Mouse (Mus musculus) spleen, postnatal 36 days (tissue): Measurements from ENCODE around the gene Nfkbil1.

Source experiments
- DNase-seq, 2 experiments: peaks; one replicate each; pipeline ENCODE4 v3.0.0; 2022; ENCODE audit warnings: low spot score in 2 of 2, mixed read lengths in 1 of 2

The Nfkbil1 gene

DNA sequence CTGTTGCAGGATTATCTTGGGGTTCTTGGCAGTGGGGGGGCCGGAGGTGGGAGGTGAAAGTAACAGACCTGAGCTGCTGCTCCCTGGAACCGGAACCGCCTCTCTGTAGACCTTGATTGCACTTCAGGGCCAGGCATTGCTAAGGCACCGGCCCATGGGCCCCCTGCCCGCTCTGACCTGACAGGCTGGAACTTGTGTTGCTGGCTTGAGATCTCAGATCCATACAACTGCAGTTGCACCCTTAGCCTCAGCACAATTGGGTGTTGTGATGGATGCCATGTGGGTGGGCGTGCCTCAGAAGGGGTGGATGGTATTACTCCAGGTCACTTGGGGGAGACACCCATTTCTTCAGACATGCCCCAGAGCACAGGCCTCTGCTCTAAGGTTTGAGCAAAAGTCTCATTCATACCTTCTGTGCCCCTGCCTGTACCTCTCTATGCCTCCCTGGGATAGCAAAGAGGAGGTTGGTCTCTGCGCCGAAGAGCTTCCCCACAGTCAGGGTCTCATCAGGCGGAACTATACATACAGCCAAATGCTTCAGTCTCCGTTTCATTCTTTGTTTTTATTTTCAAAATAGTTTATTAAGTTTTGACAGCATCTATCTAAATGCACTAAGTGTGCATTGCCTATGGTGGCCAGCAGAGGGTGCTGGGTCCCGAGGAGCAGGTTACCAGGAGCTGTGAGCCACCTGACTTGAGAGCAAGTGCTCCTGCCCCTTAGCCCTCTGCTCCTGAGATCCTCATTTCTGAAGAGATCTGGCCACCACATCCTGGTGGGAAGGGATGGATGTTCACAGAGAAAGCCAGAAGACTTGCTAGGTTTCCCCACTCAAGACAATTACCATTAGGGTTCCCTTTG, 18.9 kb upstream of the Nfkbil1 start:
- peak; percentile 63 to 76 for DNase-seq

DNA sequence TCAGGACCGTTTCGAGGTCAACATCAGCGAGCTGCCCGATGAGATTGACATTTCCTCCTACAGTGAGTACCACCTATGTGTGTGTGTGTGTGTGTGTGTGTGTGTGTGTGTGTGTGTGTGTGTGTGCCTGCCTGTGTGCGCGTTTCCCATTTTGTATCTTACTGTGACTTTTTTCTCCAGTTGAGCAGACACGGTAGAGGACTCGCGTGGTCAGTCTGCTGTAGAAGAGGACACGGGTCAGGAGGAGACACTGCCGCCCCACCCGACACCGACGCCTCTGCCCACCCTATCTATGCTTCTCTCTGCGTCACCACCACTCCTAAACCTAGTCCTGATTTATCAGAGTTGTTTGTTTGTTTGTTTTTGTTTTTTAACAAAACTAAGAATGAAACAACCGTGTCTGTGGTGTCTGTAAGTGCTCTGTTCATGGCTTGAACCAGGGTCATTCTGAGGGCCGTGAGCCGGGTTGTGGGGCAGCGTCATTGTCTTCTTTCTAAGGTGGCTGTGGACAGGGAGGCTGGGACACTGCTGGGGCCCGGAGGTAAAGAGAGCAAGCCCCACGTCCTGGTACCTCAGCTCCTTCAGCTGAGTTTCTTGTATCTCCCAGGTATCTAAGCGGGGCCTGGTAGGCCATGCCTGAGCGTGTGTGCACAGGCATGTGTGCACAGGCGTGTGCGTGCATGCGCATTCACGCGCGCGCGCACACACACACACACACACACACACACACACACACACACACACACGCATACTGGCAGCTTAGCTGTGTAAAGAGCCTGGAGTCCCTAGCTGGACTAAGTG, 17.9 kb upstream of the Nfkbil1 start:
- no peak for DNase-seq

DNA sequence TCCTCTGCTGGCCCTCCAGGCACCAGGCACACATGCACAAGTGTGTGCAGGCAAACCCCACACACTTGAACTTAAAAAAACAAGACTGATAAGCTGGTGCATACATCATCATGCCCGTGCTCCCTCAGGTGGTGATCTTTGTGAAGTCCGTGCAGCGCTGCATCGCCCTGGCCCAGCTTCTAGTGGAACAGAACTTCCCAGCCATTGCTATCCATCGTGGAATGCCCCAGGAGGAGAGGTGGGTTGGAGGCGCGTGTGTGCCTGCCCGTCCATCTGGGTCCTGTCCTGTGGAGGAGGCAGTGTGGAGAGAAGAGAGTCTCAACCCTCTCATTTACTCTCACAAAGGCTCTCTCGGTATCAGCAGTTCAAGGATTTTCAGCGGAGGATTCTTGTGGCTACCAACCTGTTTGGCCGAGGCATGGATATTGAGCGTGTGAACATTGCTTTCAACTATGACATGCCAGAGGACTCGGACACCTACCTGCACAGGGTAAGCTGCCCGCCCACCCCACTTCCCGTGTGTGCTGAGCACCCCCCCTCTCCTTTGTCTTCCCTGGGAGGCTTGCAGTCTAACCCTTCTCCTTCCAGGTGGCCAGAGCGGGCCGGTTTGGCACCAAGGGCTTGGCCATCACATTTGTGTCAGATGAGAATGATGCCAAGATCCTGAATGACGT, 17.2 kb upstream of the Nfkbil1 start:
- DNase-seq: no peak

DNA sequence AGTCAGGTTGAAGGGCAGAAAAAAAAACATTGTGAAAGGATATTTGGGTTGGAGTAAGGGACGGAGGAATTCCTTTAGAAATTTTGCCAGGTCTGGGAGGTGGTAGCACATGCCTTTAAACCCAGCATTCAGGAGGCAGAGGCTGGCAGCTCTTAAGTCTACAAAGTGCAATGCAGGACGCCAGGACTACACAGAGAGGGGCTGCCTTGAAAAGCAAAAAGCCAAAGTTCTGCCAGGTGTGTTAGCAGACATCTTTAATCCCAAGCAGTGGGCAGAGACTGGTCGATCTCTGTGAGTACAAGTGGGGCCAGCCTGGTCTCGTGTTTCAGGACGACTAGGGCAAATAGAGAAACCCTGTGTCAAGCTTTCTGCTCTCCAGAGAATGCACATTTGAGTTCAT, 16.4 kb upstream of the Nfkbil1 start:
- DNase-seq: no peak

DNA sequence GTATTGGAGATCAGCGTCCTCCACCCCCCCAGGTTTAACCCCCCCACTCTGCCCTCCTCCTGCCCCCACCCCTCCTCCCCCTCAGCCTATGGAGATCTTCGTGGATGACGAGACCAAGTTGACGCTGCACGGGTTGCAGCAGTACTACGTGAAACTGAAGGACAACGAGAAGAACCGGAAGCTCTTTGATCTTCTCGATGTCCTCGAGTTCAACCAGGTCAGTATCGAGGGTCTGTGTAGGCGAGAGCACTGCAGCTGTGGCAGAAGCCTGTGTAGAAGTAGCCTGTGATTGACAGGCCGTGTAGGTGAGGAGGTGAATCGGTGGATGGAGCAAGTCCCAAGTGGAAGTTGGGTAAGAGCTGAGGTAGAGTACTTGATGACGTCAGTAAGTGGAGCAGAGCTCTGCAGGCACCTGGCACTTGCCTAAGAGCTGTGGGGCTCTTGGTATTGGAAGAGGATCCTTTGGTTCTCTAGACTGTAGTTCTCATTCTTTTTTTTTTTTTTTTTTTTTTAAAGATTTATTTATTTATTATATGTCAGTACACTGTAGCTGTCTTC, 15.6 kb upstream of the Nfkbil1 start:
- no peak for DNase-seq

DNA sequence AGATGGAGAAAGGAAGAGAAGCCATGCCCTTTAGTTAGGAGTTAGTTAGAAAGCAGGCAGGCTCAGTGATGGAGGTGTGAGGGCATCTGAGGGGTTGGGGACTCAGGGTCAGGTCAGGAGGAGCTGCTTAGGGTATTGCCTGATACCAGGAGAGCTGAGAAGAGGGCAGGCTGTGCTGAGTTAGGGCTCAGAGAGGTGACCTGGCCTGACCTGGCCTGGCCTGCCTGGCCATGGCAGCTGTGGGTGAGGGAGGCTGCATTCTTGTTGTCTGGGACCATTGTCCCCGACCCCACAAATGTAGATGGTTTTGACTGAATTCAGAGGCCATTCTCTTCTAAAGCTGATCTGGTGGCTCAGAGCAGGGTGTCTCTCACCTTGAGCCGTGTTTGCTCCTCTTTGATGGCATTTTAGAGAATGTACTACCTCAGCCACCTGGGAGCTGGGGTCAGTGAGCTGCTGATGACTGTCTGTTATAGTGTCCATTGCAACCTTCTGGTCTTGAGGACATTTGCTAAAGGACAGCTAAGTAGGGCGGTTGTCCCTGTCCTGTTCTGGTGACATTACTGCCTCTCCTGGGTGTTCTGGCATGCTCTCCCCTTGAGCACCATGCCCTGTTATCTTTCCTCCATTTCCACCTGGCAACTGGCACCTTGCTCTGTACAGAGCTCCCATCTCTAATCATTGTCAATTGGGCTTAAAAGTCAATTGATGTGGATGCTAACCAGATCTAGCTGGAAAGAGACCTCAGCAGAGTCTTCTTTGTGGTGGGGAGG, 14.9 kb upstream of the Nfkbil1 start:
- no peak for DNase-seq

DNA sequence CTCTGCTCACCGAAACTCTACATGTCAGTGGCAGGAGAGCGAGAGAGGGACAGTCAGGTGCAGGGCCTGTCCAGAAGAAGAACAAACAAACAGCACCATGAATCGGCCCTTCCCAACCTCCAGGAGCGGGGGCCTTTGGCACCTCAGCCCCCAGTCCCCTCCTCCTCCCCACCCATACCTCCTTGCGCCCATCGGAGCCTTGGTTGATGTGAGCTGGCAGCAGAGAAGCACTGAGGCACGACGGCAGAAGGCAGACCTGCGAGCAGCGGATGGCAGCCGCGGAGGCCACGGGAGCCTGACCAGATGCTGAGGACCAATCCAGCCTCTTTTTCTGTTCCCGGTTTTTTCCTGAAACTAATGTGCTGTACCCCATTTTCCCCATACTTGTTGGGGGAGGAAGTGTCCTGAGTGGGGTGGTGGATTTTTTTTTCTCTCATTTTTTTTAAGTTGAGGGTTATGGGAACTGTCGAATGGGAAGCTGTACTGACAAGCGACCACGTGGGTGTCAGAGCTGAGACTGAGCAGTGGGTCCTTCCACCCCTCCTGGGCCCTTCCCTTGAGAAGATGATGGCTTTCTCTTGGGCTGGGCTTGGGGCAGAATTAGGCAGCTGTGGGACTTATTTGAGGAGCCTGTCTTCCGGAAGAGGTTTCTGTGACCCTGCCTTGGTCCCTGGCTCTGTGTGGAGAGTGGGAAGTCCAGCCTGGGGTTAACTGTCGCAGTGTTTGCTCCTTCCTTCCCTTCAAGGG, 14.0 kb upstream of the Nfkbil1 start:
- no peak for DNase-seq

DNA sequence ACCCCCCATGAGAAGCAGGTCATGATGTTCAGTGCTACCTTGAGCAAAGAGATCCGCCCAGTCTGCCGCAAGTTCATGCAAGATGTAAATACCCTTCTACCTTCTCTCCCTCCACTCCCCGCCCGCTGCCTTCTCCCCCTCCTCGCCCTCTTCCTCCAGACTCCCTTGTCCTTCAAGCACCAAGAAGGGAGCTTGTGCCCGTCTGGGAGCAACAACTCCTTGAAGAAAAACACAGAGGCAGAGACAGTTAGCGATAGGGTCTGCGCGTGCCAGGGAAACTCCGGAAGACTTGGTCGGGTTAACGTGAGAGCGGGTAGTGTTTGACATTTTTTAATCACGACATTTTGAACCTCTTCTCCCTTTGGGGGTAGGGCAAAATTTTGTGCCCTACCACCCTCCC, 13.4 kb upstream of the Nfkbil1 start:
- no peak for DNase-seq

DNA sequence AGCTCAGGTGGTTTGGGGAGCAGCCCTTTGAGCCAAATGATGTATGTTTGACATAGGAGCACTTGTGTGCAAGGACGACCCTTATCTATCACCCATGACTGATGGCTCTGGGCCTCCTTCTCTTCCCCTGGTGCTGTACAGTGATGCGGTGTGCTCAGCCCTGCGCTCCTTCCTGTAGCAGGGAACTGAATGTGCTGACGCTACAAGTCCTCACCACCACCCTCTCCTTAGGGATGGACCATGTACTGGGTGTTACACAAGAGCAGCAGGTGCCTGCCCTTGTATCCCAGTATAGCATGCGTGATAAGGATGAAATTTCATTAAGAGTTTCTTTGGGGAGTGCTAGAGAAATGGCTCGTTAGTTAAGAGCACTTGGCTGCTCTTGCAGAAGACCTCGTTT, 11.6 kb upstream of the Nfkbil1 start:
- DNase-seq: no peak

DNA sequence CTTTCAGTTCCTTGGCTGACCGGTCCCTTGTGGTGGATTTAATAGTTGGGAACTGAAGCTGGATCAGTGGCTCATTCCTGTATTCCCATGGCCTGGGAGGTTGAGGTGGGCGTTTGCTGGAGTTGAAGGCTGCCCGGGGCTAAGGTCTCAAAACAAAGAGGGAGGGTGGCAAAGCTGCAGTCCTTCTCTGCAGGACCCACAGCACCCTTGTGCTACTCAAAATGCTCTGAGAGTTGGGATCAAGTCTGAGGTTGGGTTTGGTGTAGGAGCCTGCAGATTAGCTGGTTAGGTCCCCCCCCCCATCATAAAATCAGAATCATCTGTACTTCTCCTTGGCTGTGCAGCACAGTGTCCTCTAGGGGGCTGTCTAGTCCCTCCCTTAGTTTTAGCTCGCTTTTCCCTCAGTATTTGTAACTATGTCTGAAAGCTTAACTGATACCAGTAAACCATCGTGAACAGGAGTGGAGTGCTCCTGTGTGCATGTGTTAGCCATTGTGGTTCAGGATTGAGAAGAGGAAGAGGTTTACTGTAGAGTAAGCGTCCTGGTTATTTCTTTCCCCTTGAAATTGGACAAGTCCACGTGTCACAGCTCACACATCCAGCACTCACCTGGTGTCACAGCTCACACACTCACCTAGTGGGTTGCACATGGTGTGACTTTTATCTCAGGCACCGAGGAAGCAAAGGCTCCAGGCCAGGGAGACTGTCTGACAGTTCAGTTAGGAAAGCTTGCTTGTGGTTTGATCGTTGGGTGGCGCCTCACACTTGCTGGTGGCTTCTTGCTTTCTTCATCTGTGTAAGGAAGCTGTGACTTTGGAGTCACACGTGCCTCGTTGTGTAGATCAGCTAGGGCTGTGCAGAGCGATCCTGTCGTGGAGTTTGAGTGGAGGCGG, 10.4 kb upstream of the Nfkbil1 start:
- DNase-seq: no peak

DNA sequence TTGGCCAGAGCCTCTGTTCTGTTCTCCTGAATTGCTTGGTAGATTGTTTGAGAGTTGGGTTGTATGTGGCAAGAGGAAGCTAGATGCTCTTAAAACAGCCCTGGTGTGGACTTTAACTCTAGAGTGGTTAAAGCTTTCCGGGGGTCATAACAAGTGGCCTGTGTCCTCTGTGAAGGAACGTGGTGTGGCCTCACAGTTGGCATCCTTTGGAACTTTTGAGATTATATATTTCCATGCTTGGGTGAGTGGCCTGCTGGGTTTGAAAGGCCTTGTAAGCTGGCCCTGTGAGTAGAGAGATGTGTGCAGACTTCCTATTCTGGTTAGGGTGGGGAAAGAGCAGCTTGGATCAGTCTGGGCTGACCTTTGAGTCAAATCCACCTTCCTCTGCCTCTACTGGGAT, 9.4 kb upstream of the Nfkbil1 start:
- no peak for DNase-seq

DNA sequence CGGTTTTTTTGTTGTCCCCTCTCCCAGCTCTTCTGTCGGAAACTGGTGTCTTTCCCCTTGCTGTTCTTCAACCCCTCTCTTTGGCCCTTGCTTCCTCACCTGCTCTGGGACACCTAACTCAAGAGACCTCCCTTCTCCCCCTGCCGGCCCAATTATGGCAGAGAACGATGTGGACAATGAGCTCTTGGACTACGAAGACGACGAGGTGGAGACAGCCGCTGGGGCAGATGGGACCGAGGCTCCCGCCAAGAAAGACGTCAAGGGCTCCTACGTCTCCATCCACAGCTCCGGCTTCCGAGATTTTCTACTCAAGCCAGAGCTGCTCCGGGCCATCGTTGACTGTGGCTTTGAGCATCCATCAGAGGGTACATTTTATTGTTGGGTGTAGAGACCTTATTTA, 7.5 kb upstream of the Nfkbil1 start:
- DNase-seq: no peak

DNA sequence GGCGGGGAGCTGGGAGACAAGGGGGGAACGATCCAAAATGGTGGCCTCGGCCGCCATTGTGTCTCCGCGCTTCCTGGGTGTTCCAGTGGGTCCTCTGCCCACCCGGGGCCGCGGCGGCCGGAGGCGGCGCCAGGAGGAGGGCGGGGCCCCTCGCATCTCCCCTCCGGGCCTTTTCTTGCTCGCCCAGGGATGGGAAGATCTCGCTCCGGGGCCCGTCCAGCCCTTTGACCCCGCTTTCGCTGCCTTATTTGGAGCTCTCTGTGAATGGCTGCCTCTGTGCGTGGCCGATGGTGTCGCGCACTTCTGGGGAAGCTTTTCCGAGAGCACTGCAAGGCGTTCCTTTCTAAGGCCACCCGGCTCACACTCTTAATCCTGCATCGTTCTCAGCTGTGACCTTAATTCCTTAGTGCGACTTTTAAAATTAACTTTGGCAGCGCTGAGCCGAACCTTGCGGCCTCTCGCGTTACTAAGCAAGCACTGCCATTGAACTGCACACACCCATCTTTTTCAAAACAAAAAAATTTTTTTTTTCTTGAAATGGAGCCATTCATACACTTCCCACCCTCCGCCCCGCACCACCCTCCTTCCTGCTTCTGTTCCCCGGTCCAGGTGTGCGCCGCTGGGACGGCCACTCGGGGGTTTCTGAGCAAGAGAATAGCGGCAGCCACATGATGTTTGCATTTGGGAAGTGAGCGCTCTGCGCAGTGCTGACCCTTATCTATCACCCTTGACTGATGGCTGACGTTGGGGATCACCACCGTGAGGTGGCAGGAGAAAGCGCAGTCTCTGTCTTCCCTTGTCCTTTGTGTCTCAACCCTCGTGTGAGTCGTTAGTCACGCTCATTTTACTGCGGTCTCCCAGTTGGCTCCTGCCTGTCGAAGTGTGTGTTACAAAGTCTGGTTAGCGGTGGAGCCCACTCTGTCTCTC, 6.7 kb upstream of the Nfkbil1 start:
- DNase-seq: peak; percentile 60 to 70

DNA sequence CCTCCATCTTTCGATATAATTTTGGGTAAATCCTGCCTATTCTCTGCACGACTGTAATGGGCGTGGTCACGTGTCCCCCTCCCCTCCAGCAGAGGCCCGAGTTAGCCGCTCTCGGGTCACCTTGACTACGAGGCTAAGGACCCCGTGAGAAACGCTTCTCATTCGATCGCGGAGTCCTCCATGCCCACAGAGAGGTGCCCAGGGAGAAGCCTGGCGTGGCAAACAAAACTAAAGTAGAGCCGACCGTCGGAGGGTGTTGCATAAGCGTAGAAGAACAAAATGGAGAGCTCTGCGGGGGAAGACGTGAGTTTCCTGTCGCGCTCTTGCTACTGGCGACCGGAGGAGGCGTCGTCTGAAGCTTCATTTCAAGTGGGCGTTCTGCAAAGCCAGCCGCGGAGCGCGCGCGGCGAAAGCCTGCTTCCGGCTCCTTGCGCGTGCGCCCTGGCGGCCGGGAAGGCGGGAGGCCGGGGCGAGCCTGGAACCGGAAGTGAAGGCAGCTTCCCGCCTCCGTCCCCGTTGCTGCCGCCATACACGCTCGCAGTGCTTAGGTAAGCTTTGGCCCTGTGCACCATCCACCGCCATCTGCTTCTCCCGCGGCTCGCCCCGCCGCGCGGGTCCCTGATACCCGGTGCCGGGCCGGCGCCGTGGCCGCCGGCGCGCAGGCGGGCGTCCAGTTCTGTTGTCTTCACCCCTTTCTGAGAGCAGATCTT, 5.9 kb upstream of the Nfkbil1 start, which contains the start of gene Ddx39b:
Ddx39b (plus strand) TSS at position 442 of the 710 bp plus-strand sequence.
- DNase-seq: peak; percentile 96

DNA sequence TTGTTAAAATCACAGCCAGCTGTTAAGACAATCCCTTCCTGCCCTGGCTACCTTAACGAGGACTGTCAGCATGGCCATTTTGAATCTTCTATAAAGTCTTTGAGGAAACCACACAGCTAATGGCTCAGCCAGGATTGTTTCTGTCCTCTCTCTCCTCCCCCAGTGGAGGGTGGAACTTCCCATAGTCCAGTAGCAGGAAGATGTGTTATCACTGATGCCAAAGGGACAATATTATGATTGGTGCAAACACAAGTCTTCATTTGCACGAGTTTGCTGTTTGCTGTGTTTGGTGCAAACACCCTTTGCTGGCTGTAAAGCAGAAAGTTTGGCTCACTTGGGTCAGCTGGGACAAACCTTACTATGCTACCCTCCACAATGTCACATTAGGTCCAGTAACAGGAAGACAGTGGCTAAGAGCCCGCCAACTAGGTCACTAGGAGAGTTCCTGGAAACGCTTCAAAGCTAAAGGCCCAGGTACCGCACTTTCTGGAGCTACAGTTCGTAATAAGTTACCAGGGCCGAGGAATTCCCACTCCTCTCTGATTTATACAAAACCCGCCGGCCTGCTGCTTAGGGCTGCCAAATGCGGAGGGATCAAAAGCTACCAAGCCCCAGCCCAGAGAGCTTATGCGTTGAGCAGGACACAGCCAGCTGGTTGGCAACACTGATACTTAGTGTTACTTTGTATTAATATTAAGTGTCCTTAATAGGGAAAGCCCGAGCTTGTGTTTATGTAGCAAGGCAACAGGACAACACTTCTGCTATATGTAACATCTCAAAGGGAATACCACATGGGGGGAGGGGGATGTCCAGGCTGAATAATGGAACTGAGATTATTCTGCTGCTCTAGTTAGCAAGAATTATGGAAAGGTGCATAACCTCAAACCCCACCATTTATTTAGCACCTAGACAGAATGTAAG, 5.1 kb upstream of the Nfkbil1 start:
- no peak for DNase-seq

DNA sequence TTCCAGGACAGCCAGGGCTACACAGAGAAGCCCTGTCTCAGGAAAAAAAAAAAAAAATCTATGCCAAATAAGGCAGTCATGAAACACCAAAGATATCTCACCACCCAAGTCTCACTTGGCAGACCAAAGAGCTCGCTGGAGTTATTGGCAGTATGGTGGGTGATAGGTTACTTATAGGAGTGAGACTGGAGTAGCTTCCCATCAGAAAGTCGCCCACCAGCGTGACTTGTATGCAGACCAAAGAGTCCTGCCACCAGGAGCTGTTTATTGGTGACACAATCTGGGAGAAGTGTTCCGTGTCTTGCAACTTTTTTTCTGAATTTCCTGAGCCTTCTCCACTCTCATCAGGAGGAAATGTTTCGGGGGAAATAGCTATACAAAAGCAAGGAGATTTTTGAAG, 4.1 kb upstream of the Nfkbil1 start:
- DNase-seq: no peak

DNA sequence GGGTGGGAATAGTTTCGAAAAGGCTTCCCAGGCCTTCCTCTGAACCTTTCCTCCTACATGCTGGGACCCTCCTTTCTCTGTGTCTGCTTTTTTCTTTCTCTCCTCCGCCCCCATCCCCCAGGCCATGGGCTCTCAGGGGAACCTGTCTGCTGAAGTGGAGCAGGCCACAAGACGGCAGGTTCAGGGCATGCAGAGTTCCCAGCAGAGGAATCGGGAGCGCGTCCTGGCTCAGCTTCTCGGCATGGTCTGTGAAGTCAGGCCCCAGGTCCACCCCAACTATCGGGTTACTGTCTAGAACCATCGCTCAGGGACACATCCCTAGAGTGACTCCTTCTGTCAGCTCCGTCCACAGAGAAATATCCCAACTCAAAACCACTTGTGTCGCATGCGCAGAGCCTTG, 1.9 kb upstream of the Nfkbil1 start:
- DNase-seq: no peak
